Mouse (Mus musculus) bone marrow, adult 2 months (tissue): ENCODE results near the gene Rin1.

Source experiments
- CTCF ChIP-seq: fragments of 200-500 bp; IDR thresholded peaks from 2 replicates; pipeline ENCODE4 v1.5.1; 2011; ENCODE audit warnings: low read length, control low read depth; ENCODE audit not compliant: control insufficient read depth, insufficient read depth
- POLR2A ChIP-seq: fragments of 200-500 bp; IDR thresholded peaks from 2 replicates; pipeline ENCODE4 v1.6.1; 2011; ENCODE audit warnings: low read depth, mild to moderate bottlenecking, control low read depth, low read length, borderline replicate concordance; ENCODE audit not compliant: control insufficient read depth

GRCm38 (mm10) chr19:5058801-5059771 lies 8.8 kb downstream of the Rin1 start:
- TF ChIP-seq POLR2A (no peak), CTCF (no peak)
